Mouse (Mus musculus) monocyte, adult 2 months (primary cell): Measurements from ENCODE around the gene Gramd1c.

Experiments used
- DNase-seq, 2 experiments: peaks; one replicate each; pipeline ENCODE4 v3.0.0; 2022; ENCODE audit warnings: low spot score in 2 of 2, low read depth in 1 of 2

Gramd1c gene

GRCm38 (mm10) chr16:43963780-43964179, 99.4 kb downstream of the Gramd1c start:
- no peak for DNase-seq

DNA sequence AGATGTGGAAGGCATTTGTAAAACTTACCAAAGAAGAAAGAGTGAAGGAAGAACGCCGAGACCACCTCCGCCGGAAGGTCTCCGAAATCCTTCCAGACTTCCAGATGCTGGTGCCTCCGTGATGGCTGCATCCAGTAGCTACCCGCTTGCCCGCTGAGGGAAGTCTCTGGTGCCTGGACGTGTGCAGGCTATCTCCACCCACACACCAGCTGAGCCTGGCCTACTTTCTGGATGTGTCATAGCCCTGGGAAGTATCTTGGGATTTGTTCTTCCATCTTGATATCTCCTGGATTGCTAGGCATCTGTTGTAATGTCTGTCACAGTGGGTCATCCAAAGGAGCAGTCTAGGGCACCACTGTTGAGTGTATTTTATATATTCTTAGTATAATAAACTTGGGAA, 99.9 kb downstream of the Gramd1c start:
- DNase-seq: no peak

DNA sequence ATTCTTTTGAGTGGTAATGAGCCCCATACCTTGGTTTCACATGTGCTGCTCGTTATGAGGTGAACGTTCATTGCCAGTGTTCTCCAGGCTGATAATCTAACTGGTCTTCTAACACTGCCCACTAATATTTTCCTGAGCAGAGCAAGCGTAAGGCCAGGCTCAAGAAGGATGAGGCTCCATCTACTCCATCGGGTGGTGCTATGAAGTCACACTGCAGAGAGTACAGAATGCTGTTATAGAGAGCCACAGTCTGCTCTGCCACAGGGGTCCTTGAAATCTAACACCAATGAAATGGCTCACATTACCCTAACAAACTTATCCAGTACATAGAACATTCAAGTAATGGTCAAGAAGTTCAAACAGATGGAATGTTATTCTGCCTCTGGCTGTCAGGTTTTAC, 105.1 kb downstream of the Gramd1c start:
- DNase-seq: no peak

- no peak for DNase-seq
Measured at GRCm38 (mm10) chr16:43954913-43955312, 108.2 kb downstream of the Gramd1c start.

DNA sequence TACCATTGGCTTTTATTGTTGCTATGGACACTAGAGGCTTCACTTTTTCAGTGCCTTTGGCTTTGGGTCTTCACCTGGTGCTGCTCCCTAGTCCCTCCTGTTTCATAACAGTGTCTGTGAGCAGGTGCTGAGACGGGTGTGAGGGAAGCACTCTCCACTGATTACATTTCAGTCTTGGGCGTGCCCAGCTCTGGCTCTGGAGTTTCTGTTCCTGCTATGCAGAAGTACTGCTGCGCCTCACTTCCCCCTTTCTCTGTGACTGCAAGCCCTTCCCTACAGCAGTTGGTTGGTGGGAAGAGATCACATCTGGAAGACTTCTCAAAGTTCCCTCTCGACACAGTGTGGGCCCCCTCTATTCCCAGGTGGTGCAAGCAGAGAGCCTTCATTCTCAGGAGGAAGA, 111.6 kb downstream of the Gramd1c start:
- DNase-seq: peak; percentile 56 to 69

- no peak for DNase-seq
Measured at GRCm38 (mm10) chr16:43945869-43946268, 117.3 kb downstream of the Gramd1c start.

DNA sequence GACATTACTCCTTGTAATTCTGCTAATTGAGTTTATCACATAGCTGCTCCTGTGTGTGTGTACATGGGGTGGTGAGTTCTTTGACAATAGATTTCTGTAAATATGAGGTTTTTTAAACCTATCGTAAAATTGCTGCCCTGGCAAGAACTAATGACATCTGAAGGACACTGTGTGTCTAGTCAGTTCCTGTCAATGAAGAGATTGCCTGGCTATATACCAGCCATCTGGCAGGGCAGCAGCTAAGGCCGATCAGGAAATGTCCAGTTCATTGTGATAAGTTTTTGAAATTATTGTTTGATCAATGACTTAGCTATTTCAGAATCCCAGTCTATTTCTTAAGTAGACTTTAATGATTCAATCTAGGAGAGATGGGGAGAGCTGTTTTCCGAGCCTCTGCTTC, 117.8 kb downstream of the Gramd1c start:
- DNase-seq: no peak

DNA sequence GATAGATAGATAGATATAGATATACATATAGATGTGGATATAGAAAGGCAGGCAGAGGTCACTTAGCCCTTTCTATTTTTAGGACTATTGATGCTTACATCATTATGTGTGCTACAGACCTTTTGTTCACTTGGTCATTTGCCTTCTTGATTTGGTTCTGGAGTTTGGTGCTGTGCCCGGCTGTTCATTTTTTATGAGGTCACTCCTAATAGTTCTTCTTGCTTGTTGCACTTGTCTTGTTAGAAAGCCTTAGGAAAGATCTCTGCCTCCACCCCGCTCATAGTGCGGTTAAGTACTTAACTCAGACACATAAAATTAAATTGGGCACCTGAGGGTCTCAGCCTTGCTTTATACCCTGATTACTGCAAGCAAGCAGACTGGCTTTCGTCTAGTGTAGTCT, 122.3 kb downstream of the Gramd1c start:
- no peak for DNase-seq

DNA sequence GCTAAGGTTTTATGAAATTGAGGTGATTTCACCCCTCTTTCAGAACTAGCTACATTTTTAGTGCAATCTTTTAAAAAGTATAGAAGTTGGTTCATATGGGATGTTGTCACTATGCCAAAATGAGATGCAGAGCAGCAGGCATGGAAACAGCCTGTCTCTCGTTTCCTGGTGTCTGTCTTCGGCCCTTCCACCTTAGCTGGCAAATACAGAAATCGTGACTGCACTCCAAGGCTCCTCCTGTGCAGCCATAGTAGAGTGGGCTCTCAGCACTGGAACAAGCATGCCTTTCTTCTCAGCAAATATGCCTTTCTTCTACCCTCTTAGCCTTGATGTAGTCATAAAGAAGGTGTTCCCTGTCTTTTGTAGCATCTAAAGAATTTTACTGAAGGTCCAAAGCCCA, 127.3 kb downstream of the Gramd1c start:
- DNase-seq: no peak

GRCm38 (mm10) chr16:43935367-43935766, 127.8 kb downstream of the Gramd1c start:
- no peak for DNase-seq

DNA sequence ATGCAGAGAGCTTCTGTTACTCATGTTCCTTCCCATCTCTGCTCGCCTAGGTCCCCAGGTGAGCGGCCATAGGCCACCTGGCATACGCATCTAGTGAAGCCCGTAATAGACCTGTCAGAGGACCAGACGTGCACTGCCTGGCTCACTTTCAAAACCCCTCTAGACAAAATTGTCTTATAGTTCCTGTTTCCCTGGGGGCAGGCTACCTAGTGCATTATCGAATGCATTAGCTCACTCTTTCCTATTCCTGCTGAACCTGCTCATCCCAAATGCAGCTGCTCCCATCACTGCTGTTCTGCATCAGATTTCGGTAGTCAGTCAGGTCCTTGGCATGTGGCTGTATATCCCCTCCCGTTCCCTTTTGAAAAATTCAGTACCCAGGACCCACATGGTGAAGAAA, 128.3 kb downstream of the Gramd1c start:
- no peak for DNase-seq

DNA sequence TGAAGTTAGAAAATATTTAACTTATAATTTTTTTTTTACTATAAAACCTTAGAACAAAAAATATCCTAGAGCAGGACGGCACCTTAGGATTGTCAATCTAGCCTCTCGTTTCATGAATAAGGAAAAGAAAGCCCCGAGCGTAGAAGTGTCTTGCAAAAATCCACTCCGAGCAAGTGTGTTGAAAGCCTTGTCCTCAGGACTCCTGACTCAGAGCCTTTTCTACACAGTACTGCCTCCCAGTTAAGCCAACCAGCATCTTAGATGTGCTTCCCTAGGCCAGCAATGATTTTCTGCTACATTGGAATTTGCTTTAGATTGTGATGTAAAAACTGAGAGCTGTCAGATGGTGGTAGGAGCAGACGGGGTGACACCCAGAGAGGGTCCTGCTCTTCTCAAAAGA, 130.1 kb downstream of the Gramd1c start:
- no peak for DNase-seq

GRCm38 (mm10) chr16:43932319-43932718, 130.8 kb downstream of the Gramd1c start:
- DNase-seq: no peak

GRCm38 (mm10) chr16:43931502-43931901, 131.6 kb downstream of the Gramd1c start:
- no peak for DNase-seq

GRCm38 (mm10) chr16:43930577-43930976, 132.6 kb downstream of the Gramd1c start:
- DNase-seq: no peak
